Mouse (Mus musculus): Measurements from ENCODE around the gene Tgm7. TPM values are rescaled to one million over a fixed set of nuclear protein-coding genes. Genes with fewer than 3 reads are reported as not detected.

The Tgm7 gene
- total RNA-seq (2023) = not detected

DNA sequence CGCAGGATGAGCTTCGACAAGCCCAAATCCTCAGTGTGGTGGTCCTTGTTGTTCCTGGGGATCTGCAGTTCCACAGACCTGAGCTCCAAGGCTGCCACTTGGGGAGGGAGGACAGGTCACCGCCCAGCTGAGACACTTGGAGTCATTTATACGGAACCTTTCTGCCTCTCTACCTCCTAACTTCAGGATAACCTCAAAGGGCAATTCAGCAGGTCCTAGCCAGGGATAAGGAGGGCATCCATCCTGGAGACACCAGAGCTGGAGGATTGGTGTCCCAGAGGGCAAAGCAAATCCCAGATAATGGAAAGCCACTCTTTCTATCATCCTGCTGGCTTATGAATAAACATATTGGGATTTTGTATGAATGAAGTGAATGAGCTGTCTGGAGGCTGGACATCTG lies at the start of gene Tgm7:
TSS of gene Tgm7 (minus strand) at position 101 of the 400 bp plus-strand sequence.

DNA sequence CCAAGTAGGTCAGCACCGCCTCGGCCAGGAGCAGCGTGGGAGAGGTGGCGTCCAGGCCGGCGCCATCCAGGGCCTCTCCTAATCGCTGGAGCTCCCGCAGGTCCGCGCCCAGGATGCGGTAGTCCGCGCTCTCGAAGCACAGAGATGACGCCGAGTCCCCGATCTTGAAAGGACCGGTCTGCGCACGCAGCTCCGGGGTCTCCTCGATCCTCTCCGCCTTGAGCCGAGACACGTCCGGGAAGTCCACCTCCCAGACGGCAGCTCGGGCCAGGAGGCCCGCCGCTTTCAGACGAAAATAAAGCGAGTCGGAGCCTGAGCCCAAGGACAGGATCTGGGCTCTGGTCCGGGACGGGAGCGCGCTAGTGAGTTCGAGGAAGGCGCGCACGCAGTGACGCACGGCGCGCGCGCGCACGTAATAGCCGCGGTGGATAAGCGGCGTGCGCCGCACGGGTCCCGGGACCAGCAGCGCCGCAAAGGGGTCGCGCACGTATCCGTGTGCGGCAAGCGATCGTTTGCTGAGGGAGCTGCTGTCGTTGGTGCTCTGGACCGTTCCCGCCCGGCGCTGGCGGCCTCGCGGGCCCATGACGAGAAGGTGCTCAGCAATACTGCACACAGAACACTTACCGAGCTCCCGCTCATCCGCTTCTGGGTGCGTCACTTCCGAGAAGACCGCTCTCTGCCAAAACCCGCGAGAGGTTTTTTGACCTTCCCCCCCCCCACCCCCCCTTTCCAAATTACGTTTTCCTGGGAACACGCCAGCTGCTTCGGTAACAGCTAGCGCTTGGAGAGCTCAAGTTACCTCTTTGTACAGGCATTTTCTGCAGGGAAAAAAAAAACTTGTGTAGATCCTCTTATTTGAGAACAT lies 30.7 kb upstream of the Tgm7 start, which contains the start of the genes Adal and Lcmt2:
TSS of gene Adal (plus strand) at position 411 of the 865 bp plus-strand sequence.
TSS of gene Lcmt2 (minus strand) at position 636 of the 865 bp plus-strand sequence.

DNA sequence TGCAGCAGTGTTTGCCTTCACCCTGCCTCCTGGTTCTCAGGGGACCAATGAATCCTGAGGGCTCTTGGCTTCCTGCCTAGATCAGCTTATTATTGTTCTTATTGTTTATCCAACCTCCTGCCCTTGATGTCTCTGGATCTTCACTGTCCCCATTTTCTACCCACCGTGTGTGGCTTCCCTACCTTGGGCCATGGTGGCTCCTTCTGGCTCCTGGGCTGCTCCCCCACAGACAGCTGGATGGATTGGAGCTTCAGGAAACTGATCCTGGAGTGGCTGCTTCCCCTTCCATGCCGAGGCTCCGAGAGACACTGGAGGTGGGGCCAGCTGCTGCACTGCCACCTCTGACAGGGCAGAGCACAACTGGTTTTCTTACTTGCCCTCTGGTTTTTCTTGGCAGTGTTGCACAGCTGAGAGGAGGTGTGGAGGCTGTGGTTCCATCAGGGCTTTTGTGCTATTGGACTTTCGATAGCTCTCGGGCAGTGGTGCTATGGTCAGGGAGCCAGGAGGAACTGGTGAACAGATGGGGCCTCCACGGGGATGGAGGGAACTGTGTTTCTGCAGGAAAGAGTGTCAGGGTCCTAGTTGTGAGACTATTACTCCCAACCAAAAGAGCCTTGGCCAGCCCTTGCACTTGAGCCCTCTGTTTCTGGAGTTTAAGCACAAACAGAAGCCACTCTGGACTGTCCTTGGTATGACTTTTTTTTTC lies 24.0 kb downstream of the Tgm7 start, which contains the start of gene Tgm5:
TSS of gene Tgm5 (minus strand) at position 362 of the 706 bp plus-strand sequence.

Other genes with a start within 250 kb of the Tgm7 start
- gene Ubr1, start 139.1 kb downstream of the Tgm7 start, total RNA-seq (2023) = 10 to 100 TPM; 72.1 to 73.0 TPM
- gene Tmem62, start 132.8 kb downstream of the Tgm7 start, total RNA-seq (2023) = 10 to 100 TPM; 21.9 to 30.0 TPM
- gene Ccndbp1, start 101.4 kb downstream of the Tgm7 start, total RNA-seq (2023) = 10 to 100 TPM; 92.0 to 94.1 TPM
- not detected for gene Epb42, start 72.7 kb downstream of the Tgm7 start, total RNA-seq (2023)
- not detected for gene Tgm5, start 24.0 kb downstream of the Tgm7 start, total RNA-seq (2023)
- gene Adal, start 30.6 kb upstream of the Tgm7 start, total RNA-seq (2023) = 10 to 100 TPM; 17.0 to 21.0 TPM
- gene Lcmt2, start 30.9 kb upstream of the Tgm7 start, total RNA-seq (2023) = 1 to 10 TPM; 8.4 to 9.7 TPM
- gene Tubgcp4, start 60.9 kb upstream of the Tgm7 start, total RNA-seq (2023) = 10 to 100 TPM; 94.6 to 98.7 TPM
- 10 to 100 TPM; 34.8 to 35.8 TPM for gene Zscan29, start 61.3 kb upstream of the Tgm7 start, total RNA-seq (2023)
- gene Trp53bp1, start 161.6 kb upstream of the Tgm7 start, total RNA-seq (2023) = 100 to 1,000 TPM; 105 to 109 TPM
- under 1 TPM in 1 of 2 experiments, not detected in 1; 0.09 TPM for gene Map1a, start 179.8 kb upstream of the Tgm7 start, total RNA-seq (2023)
- gene Ppip5k1, start 245.6 kb upstream of the Tgm7 start, total RNA-seq (2023) = 10 to 100 TPM; 30.0 to 32.7 TPM
- not detected for gene Ckmt1, start 247.9 kb upstream of the Tgm7 start, total RNA-seq (2023)

Data from B cell, adult 67 days (primary cell).